Mouse (Mus musculus) CH12.LX (cell line): ENCODE measurements at regions not wholly inside any gene's neighbourhood (a gene's known extent, or its start where the extent isn't known, plus 50 kb on each side); places are given as distances from the start of the nearest gene placed in this dataset.

ENCODE experiments used
- BHLHE40 ChIP-seq: IDR thresholded peaks from 2 replicates; pipeline ENCODE4 v1.6.1; 2011; ENCODE audit warnings: mild to moderate bottlenecking, low read depth, low read length, improper control_type of control experiment
- CHD2 ChIP-seq: IDR thresholded peaks from 2 replicates; pipeline ENCODE4 v1.6.1; 2011; ENCODE audit warnings: low read length, improper control_type of control experiment
- CTCF ChIP-seq, 2 experiments: IDR thresholded peaks in 1 of 2; conservative IDR thresholded peaks in 1 of 2; 2 replicates each; pipeline ENCODE4 v1.5.1; 2011 to 2012; ENCODE audit warnings: low read depth in 2 of 2, low read length in 2 of 2, improper control_type of control experiment in 1 of 2, inconsistent platforms in 1 of 2, mild to moderate bottlenecking in 1 of 2, moderate library complexity in 1 of 2
- E2F4 ChIP-seq: IDR thresholded peaks from 2 replicates; pipeline ENCODE4 v1.6.1; 2011; ENCODE audit warnings: low read depth, low read length, improper control_type of control experiment; ENCODE audit not compliant: insufficient replicate concordance
- EP300 ChIP-seq: IDR thresholded peaks from 2 replicates; pipeline ENCODE4 v1.6.1; 2011; ENCODE audit warnings: low read length, improper control_type of control experiment
- MAX ChIP-seq: IDR thresholded peaks from 2 replicates; pipeline ENCODE4 v1.6.1; 2011; ENCODE audit warnings: low read length, improper control_type of control experiment
- MEF2A ChIP-seq: IDR thresholded peaks from 2 replicates; pipeline ENCODE4 v1.6.1; 2014; ENCODE audit warnings: low read depth, mild to moderate bottlenecking, inconsistent platforms, low read length, improper control_type of control experiment, borderline replicate concordance
- MXI1 ChIP-seq: IDR thresholded peaks from 2 replicates; pipeline ENCODE4 v1.6.1; 2011; ENCODE audit warnings: mild to moderate bottlenecking, low read depth, low read length, improper control_type of control experiment
- POLR2A ChIP-seq: IDR thresholded peaks from 2 replicates; pipeline ENCODE4 v1.6.1; 2011; ENCODE audit warnings: low read depth, mild to moderate bottlenecking, improper control_type of control experiment, low read length
- RCOR1 ChIP-seq: conservative IDR thresholded peaks from 2 replicates; pipeline ENCODE4 v1.6.1; 2012; ENCODE audit warnings: low read depth, mild to moderate bottlenecking, inconsistent platforms, low read length, improper control_type of control experiment
- TBP ChIP-seq: conservative IDR thresholded peaks from 2 replicates; pipeline ENCODE4 v1.6.1; 2011; ENCODE audit warnings: low read depth, low read length, improper control_type of control experiment
- UBTF ChIP-seq: IDR thresholded peaks from 2 replicates; pipeline ENCODE4 v1.6.1; 2012; ENCODE audit warnings: low read depth, mild to moderate bottlenecking, inconsistent platforms, low read length, improper control_type of control experiment, moderate library complexity
- USF2 ChIP-seq: conservative IDR thresholded peaks from 2 replicates; pipeline ENCODE4 v1.6.1; 2011; ENCODE audit warnings: low read depth, low read length, improper control_type of control experiment
- ZC3H11A ChIP-seq: IDR thresholded peaks from 2 replicates; pipeline ENCODE4 v1.6.1; 2012; ENCODE audit warnings: low read depth, mild to moderate bottlenecking, inconsistent platforms, low read length, improper control_type of control experiment

DNA sequence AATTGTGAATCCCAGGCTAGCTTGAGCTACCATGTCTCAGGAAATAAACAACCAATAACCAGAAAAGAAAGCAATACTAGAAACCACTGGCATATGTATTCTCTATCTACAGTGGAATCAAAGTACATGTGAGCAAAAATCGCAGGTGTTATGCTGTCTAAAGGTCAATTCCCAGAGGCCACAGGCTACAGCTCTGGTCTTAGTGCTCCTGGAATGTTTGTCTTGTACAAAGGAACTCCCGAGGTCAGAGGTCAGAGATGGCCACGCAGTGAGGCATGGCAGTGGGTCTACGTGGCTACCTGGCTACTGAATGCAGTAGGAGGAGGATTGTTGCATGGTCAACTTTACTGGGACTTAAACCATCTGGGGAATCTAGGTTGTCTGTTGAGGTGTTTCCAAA, 153.1 kb upstream of the Nsun2 start:
- TF ChIP-seq BHLHE40: no peak
- TF ChIP-seq RCOR1: no peak
- no peak for TF ChIP-seq CHD2
- TF ChIP-seq POLR2A: no peak
- no peak for TF ChIP-seq UBTF
- no peak for TF ChIP-seq MAX
- no peak for TF ChIP-seq EP300
- TF ChIP-seq E2F4: no peak
- no peak for TF ChIP-seq CTCF (conservative IDR thresholded peaks at IDR 0.05 in 1 of 2, IDR thresholded peaks at IDR 0.05 in 1 of 2; ENCODE audit: low read depth in 2 of 2, low read length in 2 of 2)
- TF ChIP-seq MXI1: no peak
- no peak for TF ChIP-seq ZC3H11A
- no peak for TF ChIP-seq MEF2A
- no peak for TF ChIP-seq USF2
- no peak for TF ChIP-seq TBP
